Mouse (Mus musculus): ENCODE results near the gene Ccl2. TPM values are rescaled to one million over a fixed set of nuclear protein-coding genes. Genes with fewer than 3 reads are reported as not detected.
A peak's percentile ranks its signal among the peaks of the same experiment; 100 is the strongest.

Gene Ccl2
- polyA plus RNA-seq, 1 experiment from 2014 or later, result 12.3 TPM

DNA sequence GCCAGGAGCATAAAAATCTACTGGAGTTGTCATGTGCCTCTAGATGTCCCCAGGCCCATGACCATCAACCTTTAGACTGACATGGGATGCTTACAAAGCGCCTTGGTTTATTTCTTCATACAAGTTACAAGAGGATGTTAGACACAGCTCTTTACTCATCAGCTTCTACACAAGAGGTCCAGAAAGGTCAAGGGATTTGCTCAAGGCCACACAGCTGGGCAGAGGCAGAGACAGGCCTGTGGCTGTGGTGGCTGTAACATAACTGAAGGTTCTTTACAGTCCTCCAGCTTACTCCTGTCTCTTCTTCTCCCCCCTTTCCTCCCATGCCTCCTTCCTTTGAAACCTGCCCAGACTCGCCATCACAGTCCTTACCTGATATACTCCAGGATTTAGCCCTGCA is 5.2 kb upstream of the Ccl2 start:
- no peaks in the 10 kb centered on the region for H3K36me3 ChIP-seq (ENCODE audit: control insufficient read depth, insufficient read depth)
- WGBS, result 73% methylated on average over 2 of the region's 2 CpGs
- H3K9ac ChIP-seq (ENCODE audit: low read length), result no peak overlapping the region
- no peak overlapping the region for H3K4me3 ChIP-seq (ENCODE audit: low read length)
- no peak overlapping the region for H3K27ac ChIP-seq (ENCODE audit: low read length)
- no peaks in the 10 kb centered on the region for H3K27me3 ChIP-seq (ENCODE audit: control insufficient read depth, insufficient read depth, low read length)
- H3K9me3 ChIP-seq (replicated peaks; ENCODE audit: control insufficient read depth, low read length), result no peaks in the 10 kb centered on the region
- peaks cover 13% of the 10 kb centered on the region for H3K4me1 ChIP-seq (ENCODE audit: control insufficient read depth, insufficient read depth, low read length)
- no peak for ATAC-seq (replicated peaks; ENCODE audit: extremely low read depth, insufficient read depth, low FRiP score)
- no peak overlapping the region for H3K4me2 ChIP-seq (ENCODE audit: low read depth, low read length)

GRCm38 (mm10) chr11:82032136-82032535 is 3.2 kb upstream of the Ccl2 start:
- H3K9ac ChIP-seq (ENCODE audit: low read length), result no peak overlapping the region
- no peak for ATAC-seq (replicated peaks; ENCODE audit: extremely low read depth, insufficient read depth, low FRiP score)
- no peak overlapping the region for H3K4me3 ChIP-seq (ENCODE audit: low read length)
- H3K27me3 ChIP-seq (ENCODE audit: control insufficient read depth, insufficient read depth, low read length), result no peaks in the 10 kb centered on the region
- H3K4me1 ChIP-seq (ENCODE audit: control insufficient read depth, insufficient read depth, low read length), result peaks cover 13% of the 10 kb centered on the region
- no peak overlapping the region for H3K4me2 ChIP-seq (ENCODE audit: low read depth, low read length)
- no peaks in the 10 kb centered on the region for H3K9me3 ChIP-seq (replicated peaks; ENCODE audit: control insufficient read depth, low read length)
- peak overlapping the region; percentile 64 for H3K27ac ChIP-seq (ENCODE audit: low read length)
- no peaks in the 10 kb centered on the region for H3K36me3 ChIP-seq (ENCODE audit: control insufficient read depth, insufficient read depth)

GRCm38 (mm10) chr11:82032678-82033344 is 2.6 kb upstream of the Ccl2 start:
- Histone ChIP-seq H3K36me3 (ENCODE audit: control insufficient read depth, insufficient read depth) (no peaks in the 10 kb centered on the region), H3K4me2 (ENCODE audit: low read depth, low read length) (no peak overlapping the region), H3K4me1 (ENCODE audit: control insufficient read depth, insufficient read depth, low read length) (peaks cover 13% of the 10 kb centered on the region), H3K9me3 (replicated peaks; ENCODE audit: control insufficient read depth, low read length) (no peaks in the 10 kb centered on the region), H3K4me3 (ENCODE audit: low read length) (no peak overlapping the region), H3K27me3 (ENCODE audit: control insufficient read depth, insufficient read depth, low read length) (no peaks in the 10 kb centered on the region), H3K9ac (ENCODE audit: low read length) (no peak overlapping the region), H3K27ac (ENCODE audit: low read length) (peak overlapping the region; percentile 64)
- WGBS, result 21% methylated on average over 8 of the region's 8 CpGs
- ATAC-seq (replicated peaks; ENCODE audit: extremely low read depth, insufficient read depth, low FRiP score), result peak; percentile 80

DNA sequence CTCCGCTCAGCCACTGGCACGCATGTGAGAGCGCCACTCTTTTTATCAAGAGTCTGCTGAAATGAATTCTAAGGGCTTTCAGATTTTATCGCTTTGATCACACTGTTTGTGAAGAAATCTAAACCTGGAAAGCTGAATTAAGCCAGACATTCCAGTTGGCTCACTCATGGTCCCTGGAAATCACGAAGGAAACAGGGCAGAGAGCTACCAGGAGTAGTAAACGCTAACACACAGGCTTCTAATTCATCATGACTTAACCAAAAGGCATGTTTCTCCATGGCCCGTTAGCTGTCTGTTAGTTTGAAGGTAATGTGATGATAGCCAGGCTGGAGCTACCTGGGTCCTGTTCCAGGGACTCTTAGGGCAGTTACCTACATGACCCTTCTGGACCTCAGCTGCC is 925 bp upstream of the Ccl2 start:
- Histone ChIP-seq H3K36me3 (ENCODE audit: control insufficient read depth, insufficient read depth) (no peaks in the 10 kb centered on the region), H3K4me2 (ENCODE audit: low read depth, low read length) (no peak overlapping the region), H3K4me3 (ENCODE audit: low read length) (no peak overlapping the region), H3K4me1 (ENCODE audit: control insufficient read depth, insufficient read depth, low read length) (peaks cover 15% of the 10 kb centered on the region), H3K9ac (ENCODE audit: low read length) (no peak overlapping the region), H3K27me3 (ENCODE audit: control insufficient read depth, insufficient read depth, low read length) (no peaks in the 10 kb centered on the region), H3K27ac (ENCODE audit: low read length) (peak overlapping the region; percentile 37; the same call in 1 of the 2 replicates), H3K9me3 (replicated peaks; ENCODE audit: control insufficient read depth, low read length) (no peaks in the 10 kb centered on the region)
- no peak for ATAC-seq (replicated peaks; ENCODE audit: extremely low read depth, insufficient read depth, low FRiP score)
- 74% methylated on average over 7 of the region's 7 CpGs for WGBS

DNA sequence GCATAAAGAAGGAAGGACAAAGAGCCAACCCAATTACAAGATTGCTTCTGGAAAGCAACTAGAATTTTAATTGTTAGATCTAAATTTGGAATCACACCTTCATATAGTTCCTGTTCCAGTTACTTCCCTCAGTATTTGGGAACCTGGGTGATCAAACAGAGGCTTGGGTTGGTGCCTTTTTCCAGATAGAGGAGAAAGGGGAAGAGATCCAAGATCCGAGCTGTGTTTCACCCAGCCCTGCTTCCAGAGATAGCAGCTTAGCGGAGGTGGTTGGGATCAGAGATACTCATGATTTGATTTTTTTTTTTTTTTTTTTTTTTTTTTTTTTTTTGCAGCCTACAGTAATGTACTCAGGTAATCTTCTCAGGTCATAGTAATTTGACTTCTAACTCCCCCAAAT is 486 bp downstream of the Ccl2 start:
- H3K9ac ChIP-seq (ENCODE audit: low read length), result no peak overlapping the region
- H3K36me3 ChIP-seq (ENCODE audit: control insufficient read depth, insufficient read depth), result no peaks in the 10 kb centered on the region
- H3K4me2 ChIP-seq (ENCODE audit: low read depth, low read length), result no peak overlapping the region
- H3K27me3 ChIP-seq (ENCODE audit: control insufficient read depth, insufficient read depth, low read length), result no peaks in the 10 kb centered on the region
- WGBS, result 53% methylated on average over 2 of the region's 2 CpGs
- H3K4me1 ChIP-seq (ENCODE audit: control insufficient read depth, insufficient read depth, low read length), result peaks cover 15% of the 10 kb centered on the region
- H3K4me3 ChIP-seq (ENCODE audit: low read length), result no peak overlapping the region
- no peak overlapping the region for H3K27ac ChIP-seq (ENCODE audit: low read length)
- ATAC-seq (replicated peaks; ENCODE audit: extremely low read depth, insufficient read depth, low FRiP score), result no peak
- H3K9me3 ChIP-seq (replicated peaks; ENCODE audit: control insufficient read depth, low read length), result no peaks in the 10 kb centered on the region

DNA sequence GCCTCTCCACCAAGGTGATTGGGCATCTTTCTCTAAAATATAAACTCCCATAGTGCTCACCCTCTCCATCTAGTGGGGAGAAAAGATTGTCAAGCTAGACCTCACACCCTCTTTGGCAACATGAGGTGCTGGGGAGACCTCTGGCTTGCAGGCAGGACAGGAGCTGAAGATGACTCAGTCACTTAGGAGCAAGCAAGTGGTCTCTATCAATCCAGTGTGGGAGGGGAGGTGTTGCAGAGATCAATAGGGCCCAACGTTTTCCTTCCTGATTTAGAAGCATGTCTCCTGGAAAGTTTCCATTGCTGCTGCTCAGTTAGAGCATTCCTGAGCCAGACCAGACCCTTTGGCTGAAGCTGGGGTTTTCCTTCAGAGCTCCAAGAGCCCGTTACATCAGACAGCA is 3.2 kb downstream of the Ccl2 start, which contains the start of gene Gm17268:
Gene Gm17268 (minus strand): TSS at position 28 of the 400 bp plus-strand sequence.
- no peak within 1 kb of the TSS for H3K4me2 ChIP-seq (ENCODE audit: low read depth, low read length)
- H3K4me1 ChIP-seq (ENCODE audit: control insufficient read depth, insufficient read depth, low read length), result peaks cover 2% of the 10 kb centered on the region; the same call in 1 of the 2 replicates
- no peaks in the 10 kb centered on the region for H3K36me3 ChIP-seq (ENCODE audit: control insufficient read depth, insufficient read depth)
- no peak within 1 kb of the TSS for H3K27ac ChIP-seq (ENCODE audit: low read length)
- H3K9ac ChIP-seq (ENCODE audit: low read length), result no peak within 1 kb of the TSS
- 13% methylated on average over 2 of the region's 2 CpGs for WGBS
- H3K27me3 ChIP-seq (ENCODE audit: control insufficient read depth, insufficient read depth, low read length), result no peaks in the 10 kb centered on the region
- H3K9me3 ChIP-seq (replicated peaks; ENCODE audit: control insufficient read depth, low read length), result no peaks in the 10 kb centered on the region
- no peak; the same call in 1 of the 2 replicates for ATAC-seq (replicated peaks; ENCODE audit: extremely low read depth, insufficient read depth, low FRiP score)
- H3K4me3 ChIP-seq (ENCODE audit: low read length), result no peak within 1 kb of the TSS

GRCm38 (mm10) chr11:82039132-82039660 is 3.8 kb downstream of the Ccl2 start:
- Histone ChIP-seq H3K4me2 (ENCODE audit: low read depth, low read length) (no peak overlapping the region), H3K36me3 (ENCODE audit: control insufficient read depth, insufficient read depth) (no peaks in the 10 kb centered on the region), H3K27me3 (ENCODE audit: control insufficient read depth, insufficient read depth, low read length) (no peaks in the 10 kb centered on the region), H3K27ac (ENCODE audit: low read length) (no peak overlapping the region), H3K9me3 (replicated peaks; ENCODE audit: control insufficient read depth, low read length) (no peaks in the 10 kb centered on the region), H3K4me1 (ENCODE audit: control insufficient read depth, insufficient read depth, low read length) (peaks cover 2% of the 10 kb centered on the region; the same call in 1 of the 2 replicates), H3K9ac (ENCODE audit: low read length) (no peak overlapping the region), H3K4me3 (ENCODE audit: low read length) (no peak overlapping the region)
- no peak for ATAC-seq (replicated peaks; ENCODE audit: extremely low read depth, insufficient read depth, low FRiP score)
- WGBS, result 40% methylated on average over 3 of the region's 3 CpGs

DNA sequence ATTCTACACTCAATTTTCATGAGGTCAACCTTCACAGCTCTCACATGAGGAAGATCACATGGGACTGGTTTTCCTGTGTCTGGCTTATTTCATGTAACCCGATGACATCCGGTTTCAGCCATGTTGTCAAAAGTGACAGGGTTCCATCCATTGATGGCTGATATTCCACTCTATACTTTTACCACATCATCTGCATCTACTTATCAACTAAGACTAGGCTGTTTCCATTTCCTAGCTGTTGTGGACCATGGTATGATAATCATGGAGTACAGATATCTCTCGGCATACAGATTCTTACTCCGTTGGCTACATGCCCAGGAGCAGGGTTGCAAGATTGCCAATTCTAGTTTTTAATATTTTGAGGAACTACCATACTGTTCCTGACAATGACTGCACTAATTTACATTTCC is 6.3 kb downstream of the Ccl2 start:
- Histone ChIP-seq H3K36me3 (ENCODE audit: control insufficient read depth, insufficient read depth) (no peaks in the 10 kb centered on the region), H3K27ac (ENCODE audit: low read length) (no peak overlapping the region), H3K4me3 (ENCODE audit: low read length) (no peak overlapping the region), H3K9me3 (replicated peaks; ENCODE audit: control insufficient read depth, low read length) (no peaks in the 10 kb centered on the region), H3K4me1 (ENCODE audit: control insufficient read depth, insufficient read depth, low read length) (peaks cover 2% of the 10 kb centered on the region; the same call in 1 of the 2 replicates), H3K4me2 (ENCODE audit: low read depth, low read length) (no peak overlapping the region), H3K27me3 (ENCODE audit: control insufficient read depth, insufficient read depth, low read length) (no peaks in the 10 kb centered on the region), H3K9ac (ENCODE audit: low read length) (no peak overlapping the region)
- no peak for ATAC-seq (replicated peaks; ENCODE audit: extremely low read depth, insufficient read depth, low FRiP score)
- 65% methylated on average over 4 of the region's 4 CpGs for WGBS

- H3K4me2 ChIP-seq (ENCODE audit: low read depth, low read length), result no peak within 1 kb of the TSS
- H3K27ac ChIP-seq (ENCODE audit: low read length), result peak within 1 kb of the TSS; percentile 46
- no peaks in the 10 kb centered on the region for H3K36me3 ChIP-seq (ENCODE audit: control insufficient read depth, insufficient read depth)
- WGBS, result 49% methylated on average over 3 of the region's 3 CpGs
- no peaks in the 10 kb centered on the region for H3K27me3 ChIP-seq (ENCODE audit: control insufficient read depth, insufficient read depth, low read length)
- peak; percentile 69; the same call in 1 of the 2 replicates for ATAC-seq (replicated peaks; ENCODE audit: extremely low read depth, insufficient read depth, low FRiP score)
- no peak within 1 kb of the TSS for H3K9ac ChIP-seq (ENCODE audit: low read length)
- no peak within 1 kb of the TSS for H3K4me3 ChIP-seq (ENCODE audit: low read length)
- H3K9me3 ChIP-seq (replicated peaks; ENCODE audit: control insufficient read depth, low read length), result no peaks in the 10 kb centered on the region
- H3K4me1 ChIP-seq (ENCODE audit: control insufficient read depth, insufficient read depth, low read length), result no peaks in the 10 kb centered on the region
Observed at GRCm38 (mm10) chr11:82045471-82045870, 10.1 kb downstream of the Ccl2 start, which contains the start of gene Ccl7. Gene Ccl7, plus strand, starts transcription at chr11:82045712.

Measured in heart, embryonic 16.5 days (tissue).